Mouse (Mus musculus) gastrocnemius, postnatal 36 days (tissue): ENCODE data around the gene Gm44503. TPM values are rescaled to one million over a fixed set of nuclear protein-coding genes. Genes with fewer than 3 reads are reported as not detected.

ENCODE experiments used
- DNase-seq, 2 experiments: peaks; one replicate each; pipeline ENCODE4 v3.0.0; 2022
- intact Hi-C: fragments of 180-260 bp; cut with DNase I; formaldehyde crosslinking; loops from one replicate; pipeline ENCODE4 v1.15.1; 2025
- total RNA-seq, 2 experiments: library from RNA; stranded (reverse); gene quantifications; 2 replicates each; pipeline ENCODE4 v1.2.3; 2021

The Gm44503 gene
- total RNA-seq, 2 experiments from 2014 or later, result 0.17 TPM; not detected in 1

GRCm38 (mm10) chr9:73019841-73020240 lies 61.2 kb downstream of the Gm44503 start:
- DNase-seq, result no peak
- intact Hi-C loops, result no loop called here

- intact Hi-C loops, result no loop called here
- DNase-seq, result no peak
Observed at GRCm38 (mm10) chr9:73020566-73021097, 62.0 kb downstream of the Gm44503 start.

DNA sequence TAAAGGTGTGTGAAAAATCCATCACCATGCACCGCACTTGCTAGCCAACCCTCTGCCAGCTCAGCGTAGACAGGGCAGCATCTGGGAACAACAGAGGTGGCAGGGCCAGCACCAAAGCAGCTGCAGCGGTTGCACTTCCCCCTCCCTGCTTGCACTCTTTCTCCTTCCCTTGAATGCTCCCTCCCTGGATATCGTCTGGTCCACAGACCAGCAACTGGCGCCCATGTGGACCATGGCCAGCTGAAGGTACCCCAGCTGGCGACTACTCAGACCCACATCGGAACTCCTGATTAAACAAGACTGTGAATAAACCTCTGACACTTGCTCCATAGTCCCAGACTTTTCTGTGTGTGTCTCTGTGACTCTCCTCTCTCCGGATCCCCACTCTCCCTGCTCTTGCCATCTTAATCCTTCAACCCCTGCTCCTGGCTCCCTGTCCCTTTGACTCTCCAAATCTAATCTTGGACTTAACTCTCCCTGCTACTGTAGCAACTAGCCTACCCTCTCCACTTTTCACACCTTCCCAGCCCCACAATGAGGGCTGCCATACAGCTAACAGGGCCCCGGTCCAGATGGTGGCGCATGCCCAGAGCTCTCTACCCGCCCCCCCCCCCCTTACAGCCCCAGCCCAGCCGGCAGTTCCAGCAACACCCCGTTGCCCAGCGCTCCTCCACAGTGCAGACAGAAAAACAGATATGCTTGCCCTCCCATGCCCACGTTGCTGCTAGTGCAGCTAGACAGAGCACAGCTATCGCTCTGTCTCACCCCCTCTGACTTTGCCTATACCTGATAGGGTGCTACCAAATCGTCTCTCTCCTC lies 67.4 kb downstream of the Gm44503 start:
- no peak for DNase-seq
- intact Hi-C loops, result no loop called here

DNA sequence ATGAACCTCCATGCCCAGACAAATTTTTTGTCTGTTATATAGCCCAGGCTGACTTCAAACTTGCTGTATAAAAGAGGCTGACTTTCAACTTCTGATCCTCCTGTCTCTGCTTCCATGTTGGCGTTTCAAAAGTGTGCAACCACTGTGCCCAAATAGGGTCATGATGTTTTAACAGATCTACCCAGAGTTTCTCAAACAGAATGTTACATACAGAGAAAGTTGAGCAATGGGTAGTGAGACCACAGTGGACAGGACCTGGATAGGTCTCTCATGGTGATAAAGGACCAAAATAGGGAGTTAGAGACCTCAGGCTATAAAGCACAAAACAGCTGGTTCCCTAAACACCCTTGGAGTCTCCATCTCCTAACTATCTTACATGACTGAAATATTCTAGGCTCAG lies 71.8 kb downstream of the Gm44503 start:
- DNase-seq, result no peak
- intact Hi-C loops, result no loop called here

- no peak for DNase-seq
- intact Hi-C loops, result no loop called here
Observed at GRCm38 (mm10) chr9:73031421-73031820, 72.8 kb downstream of the Gm44503 start.

DNA sequence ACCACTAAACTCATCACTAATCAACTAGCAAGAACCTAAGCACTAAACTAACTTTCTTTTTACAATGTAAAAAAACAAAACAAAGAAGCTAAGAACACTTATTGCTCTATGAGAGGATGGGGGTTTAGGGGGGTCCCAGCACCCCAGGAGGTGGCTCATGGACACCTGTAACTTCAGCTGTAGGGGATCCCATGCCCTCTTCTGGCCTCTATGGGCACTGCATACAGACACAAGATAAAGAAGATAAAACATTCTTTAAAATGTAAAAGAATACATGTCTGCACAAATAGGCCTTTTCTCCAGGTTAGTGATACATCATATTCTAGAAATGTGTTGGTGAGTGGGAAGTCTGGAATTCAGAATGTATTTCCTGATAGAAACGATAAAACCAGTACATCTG lies 74.8 kb downstream of the Gm44503 start:
- no peak for DNase-seq
- intact Hi-C loops, result no loop called here

GRCm38 (mm10) chr9:73039222-73039945 lies 80.7 kb downstream of the Gm44503 start:
- DNase-seq, result peak; percentile 87
- intact Hi-C loops, result no loop called here

GRCm38 (mm10) chr9:73040080-73040479 lies 81.4 kb downstream of the Gm44503 start, which contains the start of gene Pigb:
Gene Pigb, minus strand, starts transcription at chr9:73040378.
- no peak for DNase-seq
- intact Hi-C loops, result no loop called here

GRCm38 (mm10) chr9:73044146-73045079 lies 85.8 kb downstream of the Gm44503 start, which contains the start of gene Rab27a:
Gene Rab27a, plus strand, starts transcription at chr9:73044854.
- intact Hi-C loops, result loop anchor here (1.0 kb wide), 1 partner anchor 47 kb away; no protein-coding TSS in a partner anchor
- peak; percentile 46 to 77 for DNase-seq

DNA sequence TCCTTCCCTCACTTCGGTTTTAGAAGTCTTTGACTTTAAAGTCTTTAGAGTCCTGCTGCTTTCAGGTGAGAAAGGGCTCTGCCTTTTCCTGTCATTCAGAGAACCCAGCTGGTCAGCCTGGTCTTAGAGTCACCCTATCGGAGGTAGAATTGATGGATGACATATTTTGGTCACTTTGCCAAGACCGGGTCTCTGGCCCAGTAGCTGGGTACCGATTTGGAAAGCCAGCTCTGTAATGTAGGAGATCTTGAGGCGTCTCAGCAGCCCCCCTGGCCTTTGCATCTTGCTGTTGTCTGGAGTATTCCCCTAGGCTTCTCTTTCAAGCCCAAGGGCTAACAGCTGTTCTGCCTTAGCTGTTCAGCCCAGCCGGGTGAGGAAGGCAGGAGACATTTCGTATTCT lies 86.6 kb downstream of the Gm44503 start:
- intact Hi-C loops, result no loop called here

DNA sequence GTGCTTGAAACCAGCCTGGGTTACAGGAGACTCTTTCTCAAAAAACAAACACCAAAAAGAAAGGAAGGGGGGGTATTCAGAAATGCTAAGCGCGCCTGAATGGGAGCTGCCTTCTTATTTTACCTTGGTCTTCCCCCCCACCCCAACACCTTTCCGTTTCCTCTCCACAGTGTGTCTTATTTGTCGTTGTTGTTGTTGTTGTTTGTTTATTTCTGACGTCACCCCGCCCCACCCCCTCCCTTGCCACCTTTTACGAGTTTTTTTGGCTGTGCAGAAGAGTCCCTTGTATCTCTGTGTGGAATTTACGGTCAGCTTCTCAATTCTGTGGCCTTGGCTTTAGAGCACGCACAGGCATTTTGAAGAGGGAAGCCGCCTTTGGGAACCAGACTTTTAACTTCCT lies 87.1 kb downstream of the Gm44503 start:
- intact Hi-C loops, result no loop called here
- no peak for DNase-seq

More for the DNA sequence above, 86.6 kb downstream of the Gm44503 start:
- DNase-seq, result no peak

DNA sequence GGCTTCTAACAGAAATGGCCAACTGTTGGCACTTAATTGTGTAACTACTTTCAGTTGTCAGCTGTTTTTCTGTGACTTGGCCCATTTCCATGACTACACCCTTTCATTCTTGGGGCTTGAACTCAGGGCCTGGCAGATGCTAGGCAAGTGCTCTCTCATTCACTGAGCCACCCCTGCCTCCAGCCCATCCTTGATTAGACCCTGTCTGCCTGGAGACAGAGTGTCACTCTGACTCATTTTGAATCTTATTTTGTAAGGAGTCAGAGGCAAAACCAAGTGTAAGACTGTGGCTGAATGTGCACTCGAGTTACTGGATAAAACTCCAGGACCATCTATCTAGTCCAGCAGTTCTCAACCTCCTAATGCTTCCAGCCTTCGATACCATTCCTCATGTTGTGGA lies 89.3 kb downstream of the Gm44503 start:
- intact Hi-C loops, result no loop called here
- DNase-seq, result no peak

DNA sequence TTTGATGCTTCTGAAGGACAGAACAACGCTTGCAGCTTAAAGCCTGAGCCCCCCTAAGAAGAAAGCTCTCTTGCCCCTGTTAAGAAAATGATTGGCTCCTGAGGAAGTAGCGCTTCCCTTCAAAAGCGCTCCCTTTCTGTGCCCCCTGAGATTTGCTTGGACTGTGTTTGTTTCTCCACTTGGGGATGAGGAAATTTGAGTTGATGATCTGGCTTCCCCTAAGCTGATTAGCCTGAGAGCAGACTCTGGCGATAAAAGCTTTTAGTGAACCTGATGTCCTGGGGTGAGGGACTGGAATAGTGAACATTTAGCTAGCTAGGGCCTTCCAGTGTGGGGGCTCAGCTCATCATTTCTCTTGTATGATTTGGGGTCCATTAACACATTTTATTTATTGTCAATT lies 90.3 kb downstream of the Gm44503 start:
- no peak for DNase-seq
- intact Hi-C loops, result no loop called here

DNA sequence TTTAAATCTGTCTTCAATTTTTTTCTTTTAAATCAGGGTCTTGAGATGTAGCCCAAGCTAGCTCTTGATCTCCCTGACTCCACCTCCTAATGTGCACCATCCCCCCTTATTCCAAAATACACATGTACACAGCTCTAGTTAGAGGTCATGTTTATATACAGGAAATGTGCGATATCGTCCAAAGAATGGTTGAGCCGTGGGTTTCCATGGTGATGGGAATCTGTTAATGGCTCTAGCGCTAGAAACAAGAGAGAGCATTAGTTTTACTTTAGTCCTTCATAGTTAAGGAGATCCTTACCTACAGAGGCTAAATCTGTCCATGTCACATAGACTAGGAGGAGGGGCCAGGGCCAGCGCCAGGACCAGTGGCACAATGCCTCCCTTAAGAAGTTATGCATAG lies 91.2 kb downstream of the Gm44503 start:
- DNase-seq, result no peak
- intact Hi-C loops, result no loop called here

- no peak for DNase-seq
- intact Hi-C loops, result no loop called here
Observed at GRCm38 (mm10) chr9:73050606-73051005, 92.0 kb downstream of the Gm44503 start.

DNA sequence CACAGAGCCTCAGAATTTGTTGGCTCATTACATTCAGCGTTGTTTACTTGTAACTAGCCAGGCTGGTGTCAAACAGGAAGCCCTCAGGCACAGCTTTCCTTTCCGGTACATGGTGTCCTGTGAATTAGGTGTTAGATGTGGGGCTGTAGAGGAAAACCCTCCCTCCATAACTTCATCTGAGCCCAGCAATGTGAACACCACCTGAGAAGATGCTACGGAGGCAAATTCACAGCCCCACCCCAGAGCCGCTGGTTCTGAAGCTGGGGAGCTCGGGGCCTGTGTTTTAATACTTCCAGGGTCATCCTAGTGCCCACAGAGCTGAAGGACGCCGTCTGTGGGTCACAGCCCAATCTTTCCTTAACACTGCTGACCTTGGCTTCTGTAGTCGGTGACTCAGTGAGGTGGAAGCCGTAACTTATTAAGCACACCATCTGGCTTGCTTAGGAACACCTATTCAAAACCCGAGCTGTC lies 96.8 kb downstream of the Gm44503 start:
- intact Hi-C loops, result no loop called here
- no peak for DNase-seq

- no peak for DNase-seq
- intact Hi-C loops, result no loop called here
Observed at GRCm38 (mm10) chr9:73059224-73059623, 100.6 kb downstream of the Gm44503 start.

- intact Hi-C loops, result no loop called here
- no peak for DNase-seq
Observed at GRCm38 (mm10) chr9:73063621-73064290, 105.1 kb downstream of the Gm44503 start.
